Mouse (Mus musculus): ENCODE measurements around the gene Slc30a6. TPM values are rescaled to one million over a fixed set of nuclear protein-coding genes. Genes with fewer than 3 reads are reported as not detected.

Gene Slc30a6
- polyA plus RNA-seq, 1 experiment from 2014 or later, result 33.6 TPM

GRCm38 (mm10) chr17:74402486-74403222 lies 7.2 kb downstream of the Slc30a6 start:
- H3K36me3 ChIP-seq (ENCODE audit: control insufficient read depth, insufficient read depth, low read length), result peaks cover 49% of the 10 kb centered on the region
- 94% methylated on average over 12 of the region's 12 CpGs for WGBS
- no peaks in the 10 kb centered on the region for H3K4me1 ChIP-seq (ENCODE audit: control insufficient read depth, insufficient read depth, low read length)
- H3K27me3 ChIP-seq (replicated peaks; ENCODE audit: control insufficient read depth, insufficient read depth, low read length), result no peaks in the 10 kb centered on the region
- no peak overlapping the region for H3K9ac ChIP-seq (ENCODE audit: low read length)
- H3K4me2 ChIP-seq (ENCODE audit: low read length), result no peak overlapping the region
- no peak overlapping the region for H3K4me3 ChIP-seq (ENCODE audit: low read depth, low read length)
- no peak for DNase-seq (ENCODE audit: low spot score)
- no peak for ATAC-seq
- no peaks in the 10 kb centered on the region for H3K9me3 ChIP-seq (replicated peaks; ENCODE audit: control insufficient read depth, low read length)
- H3K27ac ChIP-seq (ENCODE audit: low read depth, low read length), result no peak overlapping the region

- Histone ChIP-seq H3K9ac (ENCODE audit: low read length) (no peak overlapping the region), H3K4me1 (ENCODE audit: control insufficient read depth, insufficient read depth, low read length) (no peaks in the 10 kb centered on the region), H3K27me3 (replicated peaks; ENCODE audit: control insufficient read depth, insufficient read depth, low read length) (no peaks in the 10 kb centered on the region), H3K9me3 (replicated peaks; ENCODE audit: control insufficient read depth, low read length) (no peaks in the 10 kb centered on the region), H3K36me3 (ENCODE audit: control insufficient read depth, insufficient read depth, low read length) (peaks cover 74% of the 10 kb centered on the region), H3K4me2 (ENCODE audit: low read length) (no peak overlapping the region), H3K4me3 (ENCODE audit: low read depth, low read length) (no peak overlapping the region), H3K27ac (ENCODE audit: low read depth, low read length) (no peak overlapping the region)
- no peak for ATAC-seq
- 85% methylated on average over 8 of the region's 8 CpGs for WGBS
- DNase-seq (ENCODE audit: low spot score), result no peak
These were observed 11.1 kb downstream of the Slc30a6 start for GRCm38 (mm10) chr17:74406487-74406886.

- Histone ChIP-seq H3K36me3 (ENCODE audit: control insufficient read depth, insufficient read depth, low read length) (peaks cover 74% of the 10 kb centered on the region), H3K27ac (ENCODE audit: low read depth, low read length) (no peak overlapping the region), H3K4me3 (ENCODE audit: low read depth, low read length) (no peak overlapping the region), H3K4me1 (ENCODE audit: control insufficient read depth, insufficient read depth, low read length) (no peaks in the 10 kb centered on the region), H3K27me3 (replicated peaks; ENCODE audit: control insufficient read depth, insufficient read depth, low read length) (no peaks in the 10 kb centered on the region), H3K9me3 (replicated peaks; ENCODE audit: control insufficient read depth, low read length) (no peaks in the 10 kb centered on the region), H3K9ac (ENCODE audit: low read length) (no peak overlapping the region), H3K4me2 (ENCODE audit: low read length) (no peak overlapping the region)
- ATAC-seq (no peak), DNase-seq (ENCODE audit: low spot score) (peak; percentile 14)
- WGBS, result 65% methylated on average over 4 of the region's 4 CpGs
These were observed 14.3 kb downstream of the Slc30a6 start for GRCm38 (mm10) chr17:74409722-74410121.

GRCm38 (mm10) chr17:74413324-74413723 lies 17.9 kb downstream of the Slc30a6 start:
- Histone ChIP-seq H3K36me3 (ENCODE audit: control insufficient read depth, insufficient read depth, low read length) (peaks cover 78% of the 10 kb centered on the region), H3K4me1 (ENCODE audit: control insufficient read depth, insufficient read depth, low read length) (no peaks in the 10 kb centered on the region), H3K9ac (ENCODE audit: low read length) (no peak overlapping the region), H3K4me3 (ENCODE audit: low read depth, low read length) (no peak overlapping the region), H3K27ac (ENCODE audit: low read depth, low read length) (no peak overlapping the region), H3K4me2 (ENCODE audit: low read length) (no peak overlapping the region), H3K9me3 (replicated peaks; ENCODE audit: control insufficient read depth, low read length) (no peaks in the 10 kb centered on the region), H3K27me3 (replicated peaks; ENCODE audit: control insufficient read depth, insufficient read depth, low read length) (no peaks in the 10 kb centered on the region)
- ATAC-seq, result no peak
- DNase-seq (ENCODE audit: low spot score), result no peak
- WGBS, result 87% methylated on average over 8 of the region's 8 CpGs

- H3K27me3 ChIP-seq (replicated peaks; ENCODE audit: control insufficient read depth, insufficient read depth, low read length), result no peaks in the 10 kb centered on the region
- no peak for DNase-seq (ENCODE audit: low spot score)
- no peaks in the 10 kb centered on the region for H3K4me1 ChIP-seq (ENCODE audit: control insufficient read depth, insufficient read depth, low read length)
- 81% methylated on average over 1 of the region's 1 CpGs for WGBS
- peaks cover 79% of the 10 kb centered on the region for H3K36me3 ChIP-seq (ENCODE audit: control insufficient read depth, insufficient read depth, low read length)
- H3K9ac ChIP-seq (ENCODE audit: low read length), result no peak overlapping the region
- ATAC-seq, result no peak
- no peak overlapping the region for H3K4me2 ChIP-seq (ENCODE audit: low read length)
- no peak overlapping the region for H3K27ac ChIP-seq (ENCODE audit: low read depth, low read length)
- H3K9me3 ChIP-seq (replicated peaks; ENCODE audit: control insufficient read depth, low read length), result no peaks in the 10 kb centered on the region
- H3K4me3 ChIP-seq (ENCODE audit: low read depth, low read length), result no peak overlapping the region
These were observed 19.3 kb downstream of the Slc30a6 start for GRCm38 (mm10) chr17:74414671-74415070.

- no peak overlapping the region for H3K9ac ChIP-seq (ENCODE audit: low read length)
- ATAC-seq (no peak), DNase-seq (ENCODE audit: low spot score) (no peak)
- no peak overlapping the region for H3K4me3 ChIP-seq (ENCODE audit: low read depth, low read length)
- H3K27me3 ChIP-seq (replicated peaks; ENCODE audit: control insufficient read depth, insufficient read depth, low read length), result no peaks in the 10 kb centered on the region
- no peaks in the 10 kb centered on the region for H3K4me1 ChIP-seq (ENCODE audit: control insufficient read depth, insufficient read depth, low read length)
- no peak overlapping the region for H3K27ac ChIP-seq (ENCODE audit: low read depth, low read length)
- no peak overlapping the region for H3K4me2 ChIP-seq (ENCODE audit: low read length)
- H3K9me3 ChIP-seq (replicated peaks; ENCODE audit: control insufficient read depth, low read length), result no peaks in the 10 kb centered on the region
- peaks cover 80% of the 10 kb centered on the region for H3K36me3 ChIP-seq (ENCODE audit: control insufficient read depth, insufficient read depth, low read length)
- 94% methylated on average over 8 of the region's 8 CpGs for WGBS
These were observed 21.5 kb downstream of the Slc30a6 start for GRCm38 (mm10) chr17:74416841-74417360.

GRCm38 (mm10) chr17:74418171-74418570 lies 22.8 kb downstream of the Slc30a6 start:
- Histone ChIP-seq H3K27me3 (replicated peaks; ENCODE audit: control insufficient read depth, insufficient read depth, low read length) (no peaks in the 10 kb centered on the region), H3K4me1 (ENCODE audit: control insufficient read depth, insufficient read depth, low read length) (no peaks in the 10 kb centered on the region), H3K9me3 (replicated peaks; ENCODE audit: control insufficient read depth, low read length) (no peaks in the 10 kb centered on the region), H3K36me3 (ENCODE audit: control insufficient read depth, insufficient read depth, low read length) (peaks cover 77% of the 10 kb centered on the region), H3K4me2 (ENCODE audit: low read length) (no peak overlapping the region), H3K9ac (ENCODE audit: low read length) (no peak overlapping the region), H3K4me3 (ENCODE audit: low read depth, low read length) (no peak overlapping the region), H3K27ac (ENCODE audit: low read depth, low read length) (no peak overlapping the region)
- DNase-seq (ENCODE audit: low spot score), result no peak
- 58% methylated on average over 4 of the region's 4 CpGs for WGBS
- ATAC-seq, result no peak

GRCm38 (mm10) chr17:74420656-74421055 lies 25.2 kb downstream of the Slc30a6 start:
- DNase-seq (ENCODE audit: low spot score) (no peak), ATAC-seq (no peak)
- H3K4me1 ChIP-seq (ENCODE audit: control insufficient read depth, insufficient read depth, low read length), result 0 out of 2 replicates have a peak, but pooled peaks cover 4% of the 10 kb centered on the region

GRCm38 (mm10) chr17:74424401-74425005 lies 29.1 kb downstream of the Slc30a6 start:
- H3K9ac ChIP-seq (ENCODE audit: low read length), result no peak overlapping the region; the same call in 1 of the 2 replicates
- H3K4me1 ChIP-seq (ENCODE audit: control insufficient read depth, insufficient read depth, low read length), result 0 out of 2 replicates have a peak, but pooled peaks cover 4% of the 10 kb centered on the region
- peaks cover 58% of the 10 kb centered on the region for H3K36me3 ChIP-seq (ENCODE audit: control insufficient read depth, insufficient read depth, low read length)
- WGBS, result 68% methylated on average over 12 of the region's 12 CpGs
- H3K4me3 ChIP-seq (ENCODE audit: low read depth, low read length), result no peak overlapping the region
- peak; percentile 80 for DNase-seq (ENCODE audit: low spot score)
- H3K27me3 ChIP-seq (replicated peaks; ENCODE audit: control insufficient read depth, insufficient read depth, low read length), result no peaks in the 10 kb centered on the region
- H3K9me3 ChIP-seq (replicated peaks; ENCODE audit: control insufficient read depth, low read length), result no peaks in the 10 kb centered on the region
- H3K27ac ChIP-seq (ENCODE audit: low read depth, low read length), result peak overlapping the region; percentile 1; the same call in 1 of the 2 replicates
- peak; percentile 87 for ATAC-seq
- H3K4me2 ChIP-seq (ENCODE audit: low read length), result no peak overlapping the region

More at GRCm38 (mm10) chr17:74420656-74421055, 25.2 kb downstream of the Slc30a6 start:
- H3K27ac ChIP-seq (ENCODE audit: low read depth, low read length), result no peak overlapping the region
- no peak overlapping the region for H3K4me2 ChIP-seq (ENCODE audit: low read length)
- H3K9me3 ChIP-seq (replicated peaks; ENCODE audit: control insufficient read depth, low read length), result no peaks in the 10 kb centered on the region
- H3K36me3 ChIP-seq (ENCODE audit: control insufficient read depth, insufficient read depth, low read length), result peaks cover 73% of the 10 kb centered on the region
- no peaks in the 10 kb centered on the region for H3K27me3 ChIP-seq (replicated peaks; ENCODE audit: control insufficient read depth, insufficient read depth, low read length)
- H3K4me3 ChIP-seq (ENCODE audit: low read depth, low read length), result no peak overlapping the region
- no peak overlapping the region for H3K9ac ChIP-seq (ENCODE audit: low read length)
- WGBS, result 57% methylated on average over 2 of the region's 2 CpGs
